Mouse (Mus musculus): ENCODE measurements around the gene Ccr9. TPM values are rescaled to one million over a fixed set of nuclear protein-coding genes. Genes with fewer than 3 reads are reported as not detected.
A peak's percentile ranks its signal among the peaks of the same experiment; 100 is the strongest.
"Not testable (repeated sequence)": the region's sequence is repeated elsewhere in the genome, so short reads cannot be mapped to it uniquely, and the experiment has no call there.

Gene Ccr9
- total and polyA plus RNA-seq, 3 experiments = 0.07 to 0.21 TPM; not detected in 1

- 0 out of 2 replicates have a peak, but pooled peaks cover 1% of the 10 kb centered on the region for H3K27me3 ChIP-seq (ENCODE audit: control insufficient read depth, insufficient read depth, low read length)
- no peak overlapping the region for H3K27ac ChIP-seq
- no peaks in the 10 kb centered on the region for H3K79me2 ChIP-seq (replicated peaks; ENCODE audit: control insufficient read depth, insufficient read depth, low read length)
- no peak overlapping the region for H3K9ac ChIP-seq (ENCODE audit: low read depth, low read length)
- intact Hi-C loops (cut with DNase I) = loop anchor here (5.0 kb wide), 1 partner anchor 554 kb away; no protein-coding TSS in a partner anchor
- no peaks in the 10 kb centered on the region for H3K36me3 ChIP-seq (ENCODE audit: control insufficient read depth, insufficient read depth, low read length)
- WGBS = 61% methylated on average over 2 of the region's 2 CpGs
- no peak for TF ChIP-seq EP300 (IDR thresholded peaks at IDR 0.05; ENCODE audit: insufficient read depth, low read depth, low read length)
- TF ChIP-seq CTCF (IDR thresholded peaks at IDR 0.05) = no peak
- no peak for TF ChIP-seq POLR2A (IDR thresholded peaks at IDR 0.05; ENCODE audit: insufficient read depth, low read depth, low read length)
- H3K4me3 ChIP-seq = no peak overlapping the region
- DNase-seq = no peak
- no peaks in the 10 kb centered on the region for H3K4me1 ChIP-seq (ENCODE audit: control insufficient read depth, insufficient read depth, low read length)
These were observed 44.7 kb downstream of the Ccr9 start for GRCm38 (mm10) chr9:123722737-123723493.

- Histone ChIP-seq H3K27me3 (ENCODE audit: control insufficient read depth, insufficient read depth, low read length) (no peaks in the 10 kb centered on the region), H3K4me3 (no peak overlapping the region), H3K36me3 (ENCODE audit: control insufficient read depth, insufficient read depth, low read length) (no peaks in the 10 kb centered on the region), H3K9ac (ENCODE audit: low read depth, low read length) (no peak overlapping the region), H3K4me1 (ENCODE audit: control insufficient read depth, insufficient read depth, low read length) (no peaks in the 10 kb centered on the region), H3K79me2 (replicated peaks; ENCODE audit: control insufficient read depth, insufficient read depth, low read length) (no peaks in the 10 kb centered on the region), H3K27ac (no peak overlapping the region)
- intact Hi-C loops (cut with DNase I) = no loop called here
- DNase-seq = no peak
- 63% methylated on average over 3 of the region's 3 CpGs for WGBS
- TF ChIP-seq POLR2A (IDR thresholded peaks at IDR 0.05; ENCODE audit: insufficient read depth, low read depth, low read length) = no peak
- TF ChIP-seq EP300 (IDR thresholded peaks at IDR 0.05; ENCODE audit: insufficient read depth, low read depth, low read length) = no peak
- TF ChIP-seq CTCF (IDR thresholded peaks at IDR 0.05) = no peak
These were observed 53.0 kb downstream of the Ccr9 start for GRCm38 (mm10) chr9:123731271-123731670.

DNA sequence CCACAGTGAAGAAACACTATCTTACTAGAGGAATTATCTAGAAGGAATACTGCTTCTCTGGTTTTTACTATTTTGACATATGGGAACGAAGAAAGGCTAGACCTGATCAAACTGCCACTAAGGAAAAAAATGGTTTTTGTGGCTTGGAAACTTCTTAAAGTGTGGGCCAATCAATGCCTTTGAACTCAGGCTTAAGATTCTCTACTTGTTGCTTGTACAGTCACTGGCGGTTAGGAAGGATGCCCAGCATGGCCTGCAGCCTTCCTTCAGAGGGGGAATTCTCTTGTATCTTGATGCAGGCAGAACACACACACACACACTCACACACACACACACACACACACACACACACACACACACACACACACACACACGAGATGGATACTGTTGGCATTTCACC, 55.9 kb downstream of the Ccr9 start:
- no peak overlapping the region for H3K27ac ChIP-seq
- intact Hi-C loops (cut with DNase I) = no loop called here
- H3K4me1 ChIP-seq (ENCODE audit: control insufficient read depth, insufficient read depth, low read length) = no peaks in the 10 kb centered on the region
- DNase-seq = no peak
- no peaks in the 10 kb centered on the region for H3K27me3 ChIP-seq (ENCODE audit: control insufficient read depth, insufficient read depth, low read length)
- no peaks in the 10 kb centered on the region for H3K36me3 ChIP-seq (ENCODE audit: control insufficient read depth, insufficient read depth, low read length)
- H3K4me3 ChIP-seq = no peak overlapping the region
- no peaks in the 10 kb centered on the region for H3K79me2 ChIP-seq (replicated peaks; ENCODE audit: control insufficient read depth, insufficient read depth, low read length)
- H3K9ac ChIP-seq (ENCODE audit: low read depth, low read length) = no peak overlapping the region
- no peak for TF ChIP-seq POLR2A (IDR thresholded peaks at IDR 0.05; ENCODE audit: insufficient read depth, low read depth, low read length)
- TF ChIP-seq CTCF (IDR thresholded peaks at IDR 0.05) = no peak
- TF ChIP-seq EP300 (IDR thresholded peaks at IDR 0.05; ENCODE audit: insufficient read depth, low read depth, low read length) = no peak
- 58% methylated on average over 3 of the region's 3 CpGs for WGBS

GRCm38 (mm10) chr9:123740799-123741198, 62.6 kb downstream of the Ccr9 start:
- TF ChIP-seq CTCF (IDR thresholded peaks at IDR 0.05) = no peak
- no peak for TF ChIP-seq POLR2A (IDR thresholded peaks at IDR 0.05; ENCODE audit: insufficient read depth, low read depth, low read length)
- TF ChIP-seq EP300 (IDR thresholded peaks at IDR 0.05; ENCODE audit: insufficient read depth, low read depth, low read length) = no peak
- Histone ChIP-seq H3K79me2 (replicated peaks; ENCODE audit: control insufficient read depth, insufficient read depth, low read length) (no peaks in the 10 kb centered on the region), H3K4me1 (ENCODE audit: control insufficient read depth, insufficient read depth, low read length) (no peaks in the 10 kb centered on the region), H3K9ac (ENCODE audit: low read depth, low read length) (no peak overlapping the region), H3K27ac (no peak overlapping the region), H3K4me3 (no peak overlapping the region), H3K36me3 (ENCODE audit: control insufficient read depth, insufficient read depth, low read length) (no peaks in the 10 kb centered on the region), H3K27me3 (ENCODE audit: control insufficient read depth, insufficient read depth, low read length) (no peaks in the 10 kb centered on the region)
- intact Hi-C loops (cut with DNase I) = no loop called here
- 83% methylated on average over 4 of the region's 4 CpGs for WGBS
- no peak for DNase-seq

- H3K27me3 ChIP-seq (ENCODE audit: control insufficient read depth, insufficient read depth, low read length); H3K27ac ChIP-seq; H3K4me1 ChIP-seq (ENCODE audit: control insufficient read depth, insufficient read depth, low read length); DNase-seq; H3K36me3 ChIP-seq (ENCODE audit: control insufficient read depth, insufficient read depth, low read length); intact Hi-C loops (cut with DNase I); H3K79me2 ChIP-seq (replicated peaks; ENCODE audit: control insufficient read depth, insufficient read depth, low read length); H3K9ac ChIP-seq (ENCODE audit: low read depth, low read length); H3K4me3 ChIP-seq: not testable (repeated sequence)
- WGBS = 92% methylated on average over 8 of the region's 8 CpGs
These were observed 71.4 kb downstream of the Ccr9 start for GRCm38 (mm10) chr9:123749687-123750086.

- Histone ChIP-seq H3K4me3 (no peak overlapping the region), H3K27ac (no peak overlapping the region), H3K27me3 (ENCODE audit: control insufficient read depth, insufficient read depth, low read length) (no peaks in the 10 kb centered on the region), H3K36me3 (ENCODE audit: control insufficient read depth, insufficient read depth, low read length) (no peaks in the 10 kb centered on the region), H3K79me2 (replicated peaks; ENCODE audit: control insufficient read depth, insufficient read depth, low read length) (no peaks in the 10 kb centered on the region), H3K4me1 (ENCODE audit: control insufficient read depth, insufficient read depth, low read length) (no peaks in the 10 kb centered on the region; the same call in 1 of the 2 replicates), H3K9ac (ENCODE audit: low read depth, low read length) (no peak overlapping the region)
- WGBS = 78% methylated on average over 4 of the region's 4 CpGs
- TF ChIP-seq POLR2A (IDR thresholded peaks at IDR 0.05; ENCODE audit: insufficient read depth, low read depth, low read length) = no peak
- TF ChIP-seq EP300 (IDR thresholded peaks at IDR 0.05; ENCODE audit: insufficient read depth, low read depth, low read length) = no peak
- TF ChIP-seq CTCF (IDR thresholded peaks at IDR 0.05) = no peak
- DNase-seq = peak in 1 of 2 experiments; percentile 43
- intact Hi-C loops (cut with DNase I) = no loop called here
These were observed 76.1 kb downstream of the Ccr9 start for GRCm38 (mm10) chr9:123754333-123754732.
